Mouse (Mus musculus) fat pad, adult 2 months (tissue): ENCODE data around the gene Aup1.

ENCODE experiments used
- DNase-seq: peaks from one replicate; pipeline ENCODE4 v3.0.0-alpha.2; 2011; ENCODE audit warnings: low read depth, low spot score; ENCODE audit errors: extremely low read depth

Gene Aup1

DNA sequence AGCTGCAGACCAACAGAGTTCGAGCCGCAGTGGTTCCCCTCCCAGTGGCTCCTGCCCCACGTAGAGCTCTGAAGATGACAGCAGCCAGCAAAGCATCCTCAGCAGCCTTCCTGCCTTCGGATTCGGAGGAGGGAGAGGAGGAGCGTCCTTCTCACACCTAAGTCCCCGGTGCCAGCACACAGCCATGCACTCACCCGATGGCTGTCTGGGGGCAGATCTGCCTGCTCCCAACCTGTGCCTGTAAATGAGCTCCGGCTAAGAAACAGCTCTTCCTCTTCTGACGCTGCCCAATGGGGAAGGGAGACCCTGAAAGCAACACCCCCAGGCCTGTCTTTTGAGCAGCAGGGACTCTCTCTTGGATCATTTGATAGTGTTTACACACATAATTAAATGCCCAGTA lies 24.5 kb upstream of the Aup1 start:
- no peak for DNase-seq

DNA sequence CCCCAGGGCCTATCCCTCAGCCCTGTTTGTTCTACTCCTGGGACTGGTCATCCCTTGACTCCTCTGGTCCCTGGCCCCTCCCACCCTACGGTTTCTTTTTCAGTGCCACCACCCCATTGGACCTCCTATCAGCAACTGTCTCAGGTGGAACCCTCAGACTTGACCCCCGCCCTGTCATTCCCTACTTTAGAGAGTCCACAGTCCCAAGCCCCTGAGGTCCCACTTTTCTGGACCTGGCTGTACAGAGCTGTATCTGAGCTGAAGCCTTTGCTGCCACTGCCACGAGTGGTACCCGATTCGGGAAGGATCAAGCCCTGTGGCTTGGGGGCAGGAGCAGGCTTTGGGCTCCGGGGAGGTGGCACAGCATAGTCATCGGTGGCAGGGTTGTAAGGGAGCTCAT lies 23.2 kb upstream of the Aup1 start:
- DNase-seq = no peak

DNA sequence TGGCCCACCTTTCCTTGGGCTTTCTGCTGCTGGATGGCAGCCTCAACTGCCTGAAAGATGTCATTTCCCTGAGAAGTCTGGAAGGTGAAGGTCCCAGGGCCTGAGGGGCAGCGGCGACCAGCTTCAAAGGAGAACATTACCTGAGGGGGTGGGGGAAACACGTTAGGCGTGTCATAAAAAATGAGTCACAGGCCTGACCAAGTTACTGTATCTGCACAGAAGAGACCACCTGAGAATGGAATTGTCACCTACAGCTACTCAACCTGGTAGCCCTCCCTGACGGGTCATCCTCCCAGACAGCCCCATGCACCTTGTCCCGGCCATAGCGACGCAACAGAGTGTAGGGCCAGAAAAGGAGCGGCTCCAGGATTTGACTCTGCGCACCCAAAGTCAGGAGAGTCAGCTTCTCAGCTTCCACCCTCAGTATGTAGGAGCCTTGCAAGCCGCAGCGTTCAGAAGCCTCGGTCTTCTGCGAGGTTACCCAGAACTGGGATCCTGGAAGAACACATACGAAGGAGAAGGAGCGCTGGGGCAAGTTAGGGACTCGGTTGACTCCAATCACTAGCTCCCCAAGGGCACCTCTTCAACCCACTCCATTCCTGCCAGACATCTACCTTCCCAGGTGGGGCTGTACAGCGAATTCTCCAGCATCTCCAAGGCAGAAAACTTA lies 22.3 kb upstream of the Aup1 start:
- DNase-seq = no peak

DNA sequence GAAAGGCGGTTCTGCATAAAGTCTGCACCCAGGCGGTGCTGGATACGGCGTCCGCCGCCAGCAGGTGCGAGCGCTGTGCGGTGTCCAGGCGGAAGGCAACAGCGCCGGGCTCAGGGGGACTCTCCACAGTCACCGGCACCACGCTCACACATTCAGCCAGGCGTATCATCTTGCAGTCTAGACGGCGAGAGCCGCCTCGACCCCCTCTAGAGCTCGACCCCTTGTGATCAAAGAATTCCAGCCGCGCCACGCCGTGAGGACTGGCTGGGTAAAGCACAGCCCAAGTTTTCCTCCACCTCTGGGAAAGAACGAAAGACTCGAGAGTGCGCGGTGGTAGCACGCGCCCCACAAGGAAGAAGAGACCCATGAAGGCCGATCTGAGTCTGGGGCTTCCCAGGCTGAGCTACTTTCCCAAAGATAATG lies 21.5 kb upstream of the Aup1 start:
- no peak for DNase-seq

DNA sequence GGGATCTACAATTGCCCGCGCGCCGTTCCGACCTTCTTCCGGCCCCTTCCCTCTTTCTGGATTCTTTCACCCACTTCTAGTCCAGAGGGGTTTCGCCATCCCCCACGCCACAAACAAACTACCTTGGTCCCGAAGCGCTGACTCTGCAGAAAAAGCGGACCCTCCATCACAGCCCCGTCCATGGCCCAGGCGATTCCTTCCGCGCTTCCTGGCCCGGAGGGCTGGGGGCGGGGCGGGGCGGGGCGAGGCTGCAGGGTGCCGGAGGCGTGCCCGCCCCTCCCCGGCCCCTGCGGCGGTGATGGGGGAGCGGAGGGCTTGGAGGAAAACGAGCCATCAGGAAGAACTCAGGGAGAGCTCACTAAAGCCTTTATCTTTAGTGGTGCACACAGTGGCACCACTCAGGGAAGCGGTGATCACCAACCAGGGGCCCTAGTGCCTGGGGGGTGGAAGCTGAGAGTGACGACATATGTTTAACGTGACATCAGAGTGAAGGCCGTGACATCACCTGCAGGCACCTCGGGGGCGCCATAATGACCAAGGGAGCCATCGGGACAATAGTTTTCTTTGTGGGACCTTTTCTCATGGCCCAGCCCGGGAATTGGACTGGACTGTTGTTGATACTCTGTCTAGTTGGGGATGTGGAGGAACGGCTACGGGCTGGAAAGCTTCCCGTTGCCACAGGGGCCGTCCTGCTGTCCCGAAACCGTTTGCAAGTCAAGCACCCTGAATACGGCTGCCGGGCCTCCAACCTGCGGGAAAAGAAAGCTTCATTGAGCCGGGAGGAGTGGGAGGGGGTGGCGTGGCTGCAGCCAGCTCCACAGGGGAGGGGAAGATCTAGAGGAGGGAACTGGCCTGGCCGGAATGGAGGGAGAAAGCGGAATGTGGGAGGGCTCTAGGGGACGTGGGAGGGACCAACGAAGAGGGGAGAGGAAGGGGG lies 20.8 kb upstream of the Aup1 start, which contains the start of the genes Dok1 and Loxl3:
Gene Dok1, minus strand, starts transcription at position 223 of the 937 bp plus-strand sequence.
Gene Loxl3, plus strand, starts transcription at position 925 of the 937 bp plus-strand sequence.
- no peak for DNase-seq

DNA sequence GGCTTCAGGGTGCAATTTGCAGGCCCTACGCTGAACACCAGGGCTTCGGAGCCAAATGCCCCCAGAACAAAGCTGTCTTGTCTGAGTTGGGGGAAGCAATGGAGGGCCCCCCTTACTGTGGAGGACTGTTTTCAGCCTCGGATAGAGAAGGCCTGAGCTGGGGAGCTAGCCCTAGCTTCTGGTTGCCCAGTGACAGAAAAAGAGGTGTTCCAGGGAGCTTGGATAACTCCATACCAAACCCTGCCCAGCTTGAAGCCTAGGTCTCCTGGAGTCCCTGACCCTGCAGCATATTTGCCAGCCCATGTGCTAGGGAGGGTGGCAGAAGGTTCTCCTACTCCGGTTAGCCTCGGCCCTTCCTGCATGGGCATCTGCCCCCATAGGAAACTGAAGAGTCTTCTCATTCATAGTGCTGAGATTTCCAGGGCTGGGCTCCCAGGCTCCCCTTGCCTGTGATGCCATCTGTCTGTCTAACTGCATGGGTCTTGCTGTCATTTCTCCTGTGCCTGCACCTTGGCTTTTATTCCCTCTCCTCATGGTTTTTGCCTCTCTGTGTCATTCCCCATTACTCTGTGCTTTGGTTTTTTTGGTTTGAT lies 19.8 kb upstream of the Aup1 start:
- DNase-seq = no peak

DNA sequence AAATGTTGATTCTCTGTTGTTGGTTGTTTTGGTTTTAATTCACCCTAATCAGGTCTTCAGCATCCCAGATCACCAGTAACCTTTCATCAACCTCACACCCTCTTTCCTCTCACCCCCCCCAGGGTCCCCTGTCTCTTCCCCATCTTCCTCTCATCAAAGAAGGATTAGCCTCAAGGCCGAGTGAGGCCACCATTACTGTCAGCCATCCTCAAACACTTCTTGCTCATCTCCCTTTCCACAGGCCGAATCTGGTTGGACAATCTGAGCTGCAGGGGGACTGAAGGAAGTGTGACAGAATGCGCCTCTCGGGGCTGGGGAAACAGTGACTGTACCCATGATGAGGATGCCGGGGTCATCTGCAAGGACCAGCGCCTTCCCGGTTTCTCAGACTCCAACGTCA lies 17.1 kb upstream of the Aup1 start:
- no peak for DNase-seq

DNA sequence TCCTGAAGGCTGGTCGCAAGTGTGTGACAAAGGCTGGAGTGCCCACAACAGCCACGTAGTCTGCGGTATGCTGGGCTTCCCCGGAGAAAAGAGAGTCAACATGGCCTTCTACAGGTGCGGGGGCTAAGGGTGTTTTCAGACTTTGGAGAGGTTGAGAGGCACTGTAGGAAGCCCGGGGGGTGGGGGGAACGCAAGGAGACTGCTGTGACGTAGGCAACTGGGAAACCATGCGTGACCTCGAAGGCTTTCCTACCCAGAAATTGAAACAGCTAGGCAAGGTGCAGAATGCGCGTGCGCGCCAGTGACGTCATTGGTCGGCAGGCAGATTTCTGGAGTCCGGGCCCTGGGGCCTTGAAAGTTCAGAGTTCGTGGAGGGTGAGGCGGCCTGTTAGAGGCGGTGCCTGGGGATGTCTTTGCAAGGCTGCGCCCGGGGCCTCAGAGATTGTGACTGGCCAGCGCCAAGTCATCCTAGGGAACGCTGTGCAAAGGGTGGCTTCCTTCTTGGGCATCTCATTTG lies 15.8 kb upstream of the Aup1 start:
- DNase-seq = no peak

DNA sequence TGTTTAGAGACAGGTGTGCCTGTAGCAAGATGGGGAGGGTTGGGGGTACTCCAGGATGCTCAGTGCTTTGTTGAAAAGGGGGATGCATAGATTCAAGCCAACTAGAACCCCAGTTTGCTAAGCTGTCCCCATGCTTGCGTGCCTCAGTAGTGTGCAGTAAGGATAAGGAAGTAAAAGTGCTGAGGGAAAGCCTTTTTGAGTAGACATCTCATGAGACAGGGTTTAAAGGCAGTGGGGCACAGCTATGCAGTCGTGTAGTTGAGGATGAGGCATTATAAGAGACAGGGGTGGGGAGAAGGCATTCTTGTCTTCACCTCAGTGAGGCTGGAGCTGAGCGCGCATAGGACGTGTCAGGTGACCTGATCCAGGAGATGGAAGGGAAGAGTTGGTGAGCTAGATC lies 13.7 kb upstream of the Aup1 start:
- DNase-seq = no peak

DNA sequence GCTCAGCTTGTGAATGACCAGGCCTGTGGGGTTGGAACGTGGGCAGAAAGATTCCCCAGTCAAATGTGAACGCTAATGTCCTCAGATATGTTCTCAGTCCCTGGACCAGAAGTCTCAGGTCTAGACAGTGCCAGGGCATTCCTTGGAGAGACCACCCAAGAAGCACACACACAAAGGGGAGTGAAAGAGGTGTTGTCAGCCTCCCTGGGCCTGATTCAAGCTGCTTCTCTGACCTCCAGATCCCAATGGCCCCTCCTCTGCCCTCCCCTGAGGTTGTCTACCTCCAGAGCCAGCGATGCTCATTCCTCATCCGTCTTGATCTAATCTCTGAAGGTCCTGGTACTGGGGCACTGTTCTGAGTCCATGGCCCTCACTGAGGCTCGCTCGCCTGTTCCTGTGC lies 10.8 kb upstream of the Aup1 start:
- DNase-seq = no peak

DNA sequence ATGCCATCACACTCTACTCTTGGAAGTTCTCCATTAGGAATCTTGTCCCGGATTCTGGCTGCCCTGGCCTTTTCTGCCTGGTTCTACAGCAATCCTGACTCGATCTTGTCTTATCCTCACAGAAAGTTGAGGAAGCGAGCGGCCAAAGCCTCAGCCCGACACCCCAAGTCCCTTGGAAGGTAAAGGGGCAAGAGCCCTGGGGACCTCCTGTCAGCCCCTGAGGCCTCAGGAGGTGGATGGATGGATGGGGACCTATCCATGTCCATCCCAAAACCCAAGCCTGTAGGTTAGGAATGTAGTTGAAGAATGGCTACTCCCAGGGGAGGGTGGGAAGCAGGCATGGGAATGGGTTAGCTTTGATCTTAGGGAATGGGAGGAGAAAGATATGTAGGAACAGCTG lies 10.3 kb upstream of the Aup1 start:
- no peak for DNase-seq

DNA sequence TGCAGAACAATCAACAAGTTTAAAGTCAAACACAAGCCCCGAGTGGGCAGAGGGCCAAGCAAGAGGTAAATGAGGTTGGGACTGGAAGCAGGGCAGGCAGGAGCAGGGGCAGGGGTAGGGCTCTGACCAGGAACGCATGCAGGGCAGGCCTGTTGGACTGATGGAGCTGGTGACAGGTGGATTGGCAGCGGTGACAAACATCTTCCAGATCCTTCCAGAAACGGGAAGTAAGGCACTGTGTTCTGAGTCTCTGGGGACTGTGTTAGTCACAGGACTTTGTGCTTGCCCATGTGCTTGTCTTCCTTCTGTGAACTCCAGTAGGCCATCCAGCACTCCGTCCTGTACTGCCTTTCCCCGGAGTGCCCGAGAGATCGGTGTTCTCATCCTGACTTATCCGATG lies 9.6 kb upstream of the Aup1 start:
- DNase-seq = no peak

DNA sequence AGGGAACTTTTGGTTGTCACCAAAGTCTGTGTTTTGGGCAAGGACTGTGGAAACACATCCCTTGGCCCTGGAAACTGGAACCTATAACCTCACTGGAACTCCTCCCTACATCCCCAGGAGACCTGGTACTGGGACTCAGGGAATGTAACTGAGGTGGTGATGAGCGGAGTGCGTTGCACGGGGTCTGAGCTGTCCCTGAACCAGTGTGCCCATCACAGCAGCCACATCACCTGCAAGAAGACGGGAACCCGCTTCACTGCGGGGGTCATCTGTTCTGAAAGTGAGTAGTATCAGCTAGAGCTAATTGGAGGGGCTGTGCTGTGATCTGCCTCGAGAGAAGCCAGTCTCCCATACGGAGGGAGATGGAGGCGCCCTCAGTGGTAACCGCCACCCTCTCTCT lies 5.0 kb upstream of the Aup1 start:
- DNase-seq = no peak

DNA sequence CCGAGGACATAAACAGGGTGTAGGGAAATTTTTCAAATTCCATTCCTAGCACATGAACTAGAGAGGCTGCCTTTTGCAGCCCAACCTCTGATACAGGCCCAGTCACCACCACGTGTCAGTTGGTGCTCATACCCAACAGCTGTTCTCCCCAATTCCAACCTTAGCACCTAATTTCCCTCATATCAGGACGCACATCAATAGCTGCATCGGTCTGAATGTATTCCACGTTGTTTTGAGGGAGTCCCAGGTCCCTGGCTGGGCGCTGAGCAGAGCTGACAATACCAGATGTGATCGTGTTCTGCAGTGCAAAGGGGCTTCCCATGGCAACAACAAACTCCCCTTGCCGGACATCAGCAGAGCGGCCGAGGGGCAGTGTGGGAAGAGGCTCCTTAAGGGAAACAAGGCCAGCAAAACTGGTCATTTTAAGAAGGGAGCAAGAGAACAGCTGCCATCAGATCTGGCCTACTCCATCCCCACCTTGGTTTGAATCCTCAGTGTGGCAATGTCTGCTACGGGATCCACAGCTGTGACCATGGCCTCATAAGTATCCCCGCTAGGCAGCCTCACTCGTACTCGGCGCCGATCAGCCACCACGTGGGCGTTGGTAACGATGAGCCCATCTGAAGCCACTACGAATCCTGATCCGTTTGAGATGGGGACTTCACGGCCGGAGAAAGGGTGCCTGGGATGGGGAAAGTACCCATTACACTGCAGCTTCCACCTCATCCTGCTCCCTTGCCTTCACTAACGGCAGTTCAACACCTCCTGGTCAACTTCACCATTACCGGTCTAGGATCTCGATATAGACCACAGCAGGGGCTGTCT lies 973 bp upstream of the Aup1 start:
- no peak for DNase-seq

DNA sequence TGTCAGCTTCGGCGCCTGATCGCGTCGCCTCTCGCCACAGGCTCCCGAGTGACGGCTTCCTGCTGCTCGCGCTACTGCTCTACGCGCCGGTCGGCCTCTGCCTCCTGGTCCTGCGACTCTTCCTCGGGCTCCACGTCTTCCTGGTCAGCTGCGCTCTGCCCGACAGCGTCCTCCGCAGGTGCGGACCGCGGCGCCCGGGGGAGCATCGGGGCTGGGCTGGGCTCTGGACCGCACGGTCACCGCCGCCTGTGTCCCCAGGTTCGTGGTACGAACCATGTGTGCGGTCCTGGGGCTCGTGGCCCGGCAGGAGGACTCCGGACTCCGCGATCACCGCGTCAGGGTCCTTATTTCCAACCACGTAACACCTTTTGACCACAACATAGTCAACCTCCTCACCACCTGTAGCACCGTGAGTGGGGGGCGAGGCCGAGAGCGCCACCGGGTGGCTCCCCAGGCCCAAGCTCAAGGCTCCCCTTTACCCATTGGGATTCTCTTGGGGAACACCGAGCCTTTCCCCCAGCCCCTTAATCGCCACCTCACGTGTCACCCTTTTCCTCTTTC lies 630 bp downstream of the Aup1 start, which contains the start of gene Htra2:
Gene Htra2, minus strand, starts transcription at position 403 of the 561 bp plus-strand sequence.
- DNase-seq = no peak

DNA sequence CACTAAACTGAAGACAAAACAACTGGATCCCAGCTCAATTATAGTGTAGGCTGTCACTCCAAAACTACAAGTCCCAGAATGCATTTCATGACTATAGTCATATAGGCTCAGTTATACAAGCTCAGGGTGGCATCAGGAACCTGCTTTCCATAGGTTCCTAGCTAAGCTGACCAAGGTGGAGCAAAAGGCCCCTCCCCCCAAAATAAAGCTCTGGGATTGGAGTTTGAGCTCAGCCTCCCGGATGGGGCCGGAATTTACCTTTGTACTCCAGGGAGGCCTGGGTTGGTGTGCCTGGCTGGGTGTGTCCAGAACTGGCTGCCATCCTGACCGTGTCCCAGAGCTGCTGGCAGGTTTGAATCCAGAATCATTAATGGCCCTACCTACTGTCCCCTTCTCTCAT lies 3.5 kb downstream of the Aup1 start, which contains the start of gene Dqx1:
Gene Dqx1, plus strand, starts transcription at position 55 of the 400 bp plus-strand sequence.
- DNase-seq = no peak

DNA sequence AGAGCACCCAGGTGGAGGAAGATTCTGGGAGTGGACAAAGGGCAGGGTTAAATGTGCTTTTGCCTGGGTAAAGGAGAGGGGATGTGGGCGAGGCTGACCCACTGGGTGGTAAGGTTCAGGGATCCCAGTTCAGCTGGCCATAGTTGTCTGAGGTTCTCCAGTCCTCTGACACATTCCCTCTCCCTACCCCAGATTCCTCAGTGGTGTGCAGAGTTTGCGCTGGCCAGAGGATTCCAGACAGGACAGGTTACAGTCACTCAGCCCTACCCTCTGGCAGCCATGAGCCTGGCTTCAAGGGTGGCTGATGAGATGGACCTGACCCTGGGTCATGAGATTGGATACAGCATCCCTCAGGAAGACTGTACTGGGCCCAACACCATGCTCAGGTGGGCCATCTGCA lies 4.4 kb downstream of the Aup1 start:
- no peak for DNase-seq

DNA sequence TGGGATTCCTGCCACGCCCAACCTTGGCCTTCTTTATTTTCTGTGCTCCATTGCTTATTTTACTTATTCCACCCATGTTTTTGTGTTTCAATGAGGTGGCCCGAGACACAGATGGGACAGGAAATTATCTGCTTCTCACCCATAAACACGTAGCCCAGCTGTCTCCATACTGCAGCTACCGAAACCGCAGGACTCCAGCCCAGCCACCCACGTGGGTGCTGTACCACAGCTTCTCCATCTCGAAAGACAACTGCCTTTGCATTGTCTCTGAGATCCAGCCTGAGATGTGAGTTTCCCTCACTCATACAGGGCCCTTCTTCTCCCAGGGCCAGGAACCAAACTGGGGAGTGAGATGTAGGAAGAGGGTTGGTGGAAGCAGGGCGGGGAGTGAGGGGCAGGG lies 11.7 kb downstream of the Aup1 start:
- no peak for DNase-seq

DNA sequence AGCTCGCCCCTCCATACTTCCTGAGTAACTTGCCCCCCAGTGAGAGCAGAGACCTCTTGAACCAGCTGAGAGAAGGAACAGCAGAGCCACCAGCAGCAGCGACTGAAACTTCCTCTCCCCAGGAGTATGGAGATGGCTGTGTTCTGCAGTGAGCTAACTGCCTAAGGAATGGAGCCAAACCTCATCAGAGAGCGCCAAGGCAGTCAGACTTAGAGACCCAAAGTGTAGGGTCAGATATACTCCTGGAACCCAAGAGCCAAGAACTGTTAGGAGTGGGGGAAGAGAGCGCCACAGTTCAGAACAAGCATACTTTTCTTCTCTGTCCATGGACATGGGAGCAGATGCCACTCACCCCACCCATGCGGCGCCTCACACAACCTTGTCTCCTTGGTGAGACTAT lies 12.1 kb downstream of the Aup1 start:
- no peak for DNase-seq

DNA sequence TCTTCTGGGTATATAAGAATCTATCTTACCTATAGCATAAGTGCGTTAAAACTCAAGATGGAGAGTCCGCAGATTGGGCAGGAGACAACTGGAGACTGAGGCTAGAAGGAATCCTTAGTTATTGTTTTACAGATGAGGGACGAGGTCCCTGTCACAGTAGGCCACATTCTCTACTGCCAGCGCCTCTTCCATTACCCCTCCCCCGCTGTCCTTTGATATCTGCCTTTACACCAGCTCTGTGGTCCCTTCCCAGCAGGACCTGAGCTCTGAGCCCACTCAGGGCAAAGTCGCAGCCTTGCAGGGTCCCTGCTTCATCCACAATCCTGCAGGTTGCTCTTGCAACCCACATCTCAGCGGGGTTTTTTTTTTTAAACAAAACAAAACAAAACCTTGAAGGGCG lies 13.9 kb downstream of the Aup1 start:
- DNase-seq = no peak
